Mouse (Mus musculus): Measurements from ENCODE around the gene Dusp10. TPM values are rescaled to one million over a fixed set of nuclear protein-coding genes. Genes with fewer than 3 reads are reported as not detected.

The Dusp10 gene
- total and polyA plus RNA-seq, 2 experiments: 2.1 to 6.5 TPM

GRCm38 (mm10) chr1:184033390-184034010, 20.4 kb downstream of the Dusp10 start:
- WGBS: 2% methylated on average over 63 of the region's 63 CpGs
- Histone ChIP-seq H3K4me1 (ENCODE audit: control insufficient read depth, insufficient read depth, low read length) (peaks cover 6% of the 10 kb centered on the region; the same call in 1 of the 2 replicates), H3K27me3 (ENCODE audit: control insufficient read depth, insufficient read depth, low read length) (no peaks in the 10 kb centered on the region), H3K9ac (ENCODE audit: low read depth, low read length) (peak overlapping the region; percentile 96), H3K4me3 (ENCODE audit: insufficient read depth, low read depth, low read length) (peak overlapping the region; percentile 91), H3K79me2 (ENCODE audit: control insufficient read depth, insufficient read depth, low read length) (peaks cover 21% of the 10 kb centered on the region; the same call in 1 of the 2 replicates), H3K27ac (replicated peaks; ENCODE audit: insufficient read depth, low read depth, low read length) (peak overlapping the region; percentile 97), H3K36me3 (ENCODE audit: control insufficient read depth, insufficient read depth, low read length) (no peaks in the 10 kb centered on the region)
- no peak for DNase-seq (ENCODE audit: extremely low read depth, low read depth, low spot score)
- TF ChIP-seq POLR2A (IDR thresholded peaks at IDR 0.05; ENCODE audit: extremely low read depth, insufficient read depth, low read length) (no peak), CTCF (IDR thresholded peaks at IDR 0.05; ENCODE audit: low read depth, low read length) (0 out of 2 replicates have a peak, but pooled peaks have one; percentile 20)

- peak within 1 kb of the TSS; percentile 91 for H3K4me3 ChIP-seq (ENCODE audit: insufficient read depth, low read depth, low read length)
These were observed 21.0 kb downstream of the Dusp10 start, which contains the start of gene 1700056E22Rik for GRCm38 (mm10) chr1:184034011-184034557. Gene 1700056E22Rik, minus strand, starts transcription at chr1:184034301.

GRCm38 (mm10) chr1:184034741-184035181, 21.7 kb downstream of the Dusp10 start:
- peak overlapping the region; percentile 45 for H3K27ac ChIP-seq (replicated peaks; ENCODE audit: insufficient read depth, low read depth, low read length)
- 0% methylated on average over 12 of the region's 12 CpGs for WGBS
- H3K9ac ChIP-seq (ENCODE audit: low read depth, low read length): peak overlapping the region; percentile 76
- H3K4me1 ChIP-seq (ENCODE audit: control insufficient read depth, insufficient read depth, low read length): peaks cover 6% of the 10 kb centered on the region; the same call in 1 of the 2 replicates
- TF ChIP-seq CTCF (IDR thresholded peaks at IDR 0.05; ENCODE audit: low read depth, low read length): no peak
- TF ChIP-seq POLR2A (IDR thresholded peaks at IDR 0.05; ENCODE audit: extremely low read depth, insufficient read depth, low read length): no peak
- no peaks in the 10 kb centered on the region for H3K27me3 ChIP-seq (ENCODE audit: control insufficient read depth, insufficient read depth, low read length)
- DNase-seq (ENCODE audit: extremely low read depth, low read depth, low spot score): no peak
- peak overlapping the region; percentile 87 for H3K4me3 ChIP-seq (ENCODE audit: insufficient read depth, low read depth, low read length)
- no peaks in the 10 kb centered on the region for H3K36me3 ChIP-seq (ENCODE audit: control insufficient read depth, insufficient read depth, low read length)
- peaks cover 29% of the 10 kb centered on the region; the same call in 1 of the 2 replicates for H3K79me2 ChIP-seq (ENCODE audit: control insufficient read depth, insufficient read depth, low read length)

More at GRCm38 (mm10) chr1:184034011-184034557, 21.0 kb downstream of the Dusp10 start, which contains the start of gene 1700056E22Rik:
- peak within 1 kb of the TSS; percentile 97 for H3K27ac ChIP-seq (replicated peaks; ENCODE audit: insufficient read depth, low read depth, low read length)
- H3K9ac ChIP-seq (ENCODE audit: low read depth, low read length): peak within 1 kb of the TSS; percentile 96
- H3K27me3 ChIP-seq (ENCODE audit: control insufficient read depth, insufficient read depth, low read length): no peaks in the 10 kb centered on the region
- peaks cover 22% of the 10 kb centered on the region; the same call in 1 of the 2 replicates for H3K79me2 ChIP-seq (ENCODE audit: control insufficient read depth, insufficient read depth, low read length)
- TF ChIP-seq CTCF (IDR thresholded peaks at IDR 0.05; ENCODE audit: low read depth, low read length) (no peak), POLR2A (IDR thresholded peaks at IDR 0.05; ENCODE audit: extremely low read depth, insufficient read depth, low read length) (peak; percentile 86)
- DNase-seq (ENCODE audit: extremely low read depth, low read depth, low spot score): peak; percentile 95
- under 1% methylated on average over 38 of the region's 38 CpGs for WGBS
- no peaks in the 10 kb centered on the region for H3K36me3 ChIP-seq (ENCODE audit: control insufficient read depth, insufficient read depth, low read length)
- H3K4me1 ChIP-seq (ENCODE audit: control insufficient read depth, insufficient read depth, low read length): peaks cover 6% of the 10 kb centered on the region; the same call in 1 of the 2 replicates

GRCm38 (mm10) chr1:184035346-184035903, 22.3 kb downstream of the Dusp10 start:
- Histone ChIP-seq H3K4me1 (ENCODE audit: control insufficient read depth, insufficient read depth, low read length) (peaks cover 6% of the 10 kb centered on the region; the same call in 1 of the 2 replicates), H3K79me2 (ENCODE audit: control insufficient read depth, insufficient read depth, low read length) (peaks cover 33% of the 10 kb centered on the region; the same call in 1 of the 2 replicates), H3K4me3 (ENCODE audit: insufficient read depth, low read depth, low read length) (peak overlapping the region; percentile 42; the same call in 1 of the 2 replicates), H3K9ac (ENCODE audit: low read depth, low read length) (peak overlapping the region; percentile 54), H3K36me3 (ENCODE audit: control insufficient read depth, insufficient read depth, low read length) (no peaks in the 10 kb centered on the region), H3K27me3 (ENCODE audit: control insufficient read depth, insufficient read depth, low read length) (no peaks in the 10 kb centered on the region), H3K27ac (replicated peaks; ENCODE audit: insufficient read depth, low read depth, low read length) (no peak overlapping the region)
- 8% methylated on average over 12 of the region's 12 CpGs for WGBS
- DNase-seq (ENCODE audit: extremely low read depth, low read depth, low spot score): no peak
- TF ChIP-seq POLR2A (IDR thresholded peaks at IDR 0.05; ENCODE audit: extremely low read depth, insufficient read depth, low read length) (no peak), CTCF (IDR thresholded peaks at IDR 0.05; ENCODE audit: low read depth, low read length) (no peak)

GRCm38 (mm10) chr1:184037802-184038201, 24.7 kb downstream of the Dusp10 start:
- TF ChIP-seq CTCF (IDR thresholded peaks at IDR 0.05; ENCODE audit: low read depth, low read length): no peak
- no peak for TF ChIP-seq POLR2A (IDR thresholded peaks at IDR 0.05; ENCODE audit: extremely low read depth, insufficient read depth, low read length)
- 88% methylated on average over 4 of the region's 4 CpGs for WGBS
- H3K9ac ChIP-seq (ENCODE audit: low read depth, low read length): no peak overlapping the region
- H3K36me3 ChIP-seq (ENCODE audit: control insufficient read depth, insufficient read depth, low read length): no peaks in the 10 kb centered on the region
- no peaks in the 10 kb centered on the region for H3K27me3 ChIP-seq (ENCODE audit: control insufficient read depth, insufficient read depth, low read length)
- peaks cover 43% of the 10 kb centered on the region for H3K79me2 ChIP-seq (ENCODE audit: control insufficient read depth, insufficient read depth, low read length)
- peaks cover 7% of the 10 kb centered on the region for H3K4me1 ChIP-seq (ENCODE audit: control insufficient read depth, insufficient read depth, low read length)
- no peak overlapping the region for H3K4me3 ChIP-seq (ENCODE audit: insufficient read depth, low read depth, low read length)
- DNase-seq (ENCODE audit: extremely low read depth, low read depth, low spot score): no peak
- no peak overlapping the region for H3K27ac ChIP-seq (replicated peaks; ENCODE audit: insufficient read depth, low read depth, low read length)
